Comparison of ENCODE assay signal across 17 mouse cellular contexts in the genomic region with DNA sequence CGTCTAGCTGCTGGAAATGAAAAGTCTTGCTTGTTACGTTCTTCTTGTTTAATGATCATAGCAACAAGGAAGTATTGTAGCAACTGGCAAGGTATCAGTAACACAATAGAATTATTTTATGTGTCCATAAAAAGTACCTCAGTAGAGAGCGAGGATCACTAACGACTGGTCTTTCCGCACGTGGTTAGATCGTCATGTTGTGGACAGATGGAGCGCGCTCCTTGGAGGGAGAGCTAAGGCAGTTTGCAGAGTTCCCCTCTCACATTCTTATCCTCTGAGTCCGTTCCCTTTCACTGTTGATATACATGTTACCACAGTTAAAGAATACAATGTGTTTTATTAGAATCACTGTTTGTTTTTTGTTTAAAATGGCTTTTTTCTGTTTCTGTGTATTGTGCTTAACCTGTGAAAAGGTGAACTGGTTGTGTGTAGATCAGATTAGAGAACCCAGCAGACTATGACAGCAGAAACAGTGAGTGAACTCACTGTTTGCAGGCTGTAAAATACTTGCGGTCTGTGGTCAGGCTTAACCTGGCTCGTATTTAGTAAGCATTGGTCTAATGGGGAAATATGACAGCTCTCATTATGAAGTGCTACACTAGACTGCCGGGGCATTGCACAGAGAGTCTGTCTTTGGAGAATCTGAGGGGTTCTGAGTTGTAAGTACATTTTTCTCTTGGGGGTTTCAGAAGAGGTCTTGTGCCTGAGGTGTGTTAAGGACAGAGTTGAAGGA. TPM values are rescaled to one million over a fixed set of nuclear protein-coding genes. Genes with fewer than 3 reads are reported as not detected.
DNase-seq lines count a peak whose midpoint lies in the region; ATAC-seq lines count a peak whose summit lies in the region.
"Had no signal": no experiment of that assay in that cellular context is flagged by ENCODE, and none has a peak within 500 bp of the region (broad histone marks: within the 10 kb centered on the region; RNA-seq: fewer than 3 reads in every experiment).

No protein-coding gene starts in this region.

- intact Hi-C loops in heart, postnatal 25 days (cut with DNase I) = no loop called here

- DNase-seq in A20 (ENCODE audit: low read depth, low spot score) (peak; percentile 84), NIH3T3 (ENCODE audit: low read depth) (peak; percentile 32)
- no peak for DNase-seq in heart, postnatal 25 days (ENCODE audit: low spot score)
- no peak for DNase-seq in embryo, embryonic 11 days
- no peak for DNase-seq in frontal cortex, postnatal 36 days (ENCODE audit: low spot score in 2 of 2)
- DNase-seq in yolk sac, embryonic 10.5 days (ENCODE audit: low spot score) = no peak
- DNase-seq: cerebellum, adult 8-10 months; heart, postnatal 14 days; kidney, adult 9 months; right cerebral cortex, adult 18-20 months; spleen, adult 18-20 months; thymus, postnatal 25 days had no signal

- ATAC-seq in inflammation-experienced regulatory T-cells, adult 6 months = peak; percentile 82
- ATAC-seq in monocyte, adult 5-6 weeks (replicated peaks; ENCODE audit: insufficient number of reproducible peaks, low FRiP score, low TSS enrichment, poor library complexity, severe bottlenecking) = 0 out of 2 replicates have a peak, but pooled peaks have one; percentile 43
- ATAC-seq: forebrain, embryonic 13.5 days; lung, postnatal 0 days had no signal

RNA-seq across cellular contexts. Expression of gene Gpatch2, which starts 13.3 kb away (rescaled TPM):
- 10 to 100 TPM; 15.7 to 21.7 (median 20.3) TPM for polyA plus RNA-seq in inflammation-experienced regulatory T-cells, adult 6 months (2017; shearing (Covaris generic))
- total RNA-seq in monocyte, adult 5-6 weeks (2017) = 28.1 to 43.7 TPM (median 29.7 TPM) in 3 replicates
- 10 to 100 TPM in 1 of 2 experiments, 1 to 10 TPM in 1; 8.8 to 11.0 TPM for total RNA-seq in heart, postnatal 25 days (2021)

RNA-seq across cellular contexts. Expression of gene Spata17, which starts 13.3 kb away (rescaled TPM):
- polyA plus RNA-seq in inflammation-experienced regulatory T-cells, adult 6 months (2017; shearing (Covaris generic)) = not detected
- not detected in 3 replicates for total RNA-seq in monocyte, adult 5-6 weeks (2017)
- 1 to 10 TPM in 1 of 2 experiments, under 1 TPM in 1; 0.78 to 1.0 TPM for total RNA-seq in heart, postnatal 25 days (2021)
- total RNA-seq: gastrocnemius, postnatal 4 days had no signal

Comparison
In these comparisons a context has a peak if more than half of its experiments do, and no peak if none do; other contexts are left out.
1. DNase-seq: peak in A20 (single experiment) and NIH3T3 (single experiment); none in heart, postnatal 25 days (single experiment), embryo, embryonic 11 days (single experiment), frontal cortex, postnatal 36 days (0 of 2) and yolk sac, embryonic 10.5 days (single experiment).